Mouse (Mus musculus) MEL (cell line): Measurements from ENCODE around the gene Plekhb2.

Source experiments
- EP300 ChIP-seq, 2 experiments: IDR thresholded peaks; 2 replicates each; pipeline ENCODE4 v1.6.1; 2011; ENCODE audit warnings: improper control_type of control experiment in 2 of 2, low read length in 2 of 2, low read depth in 1 of 2, mild to moderate bottlenecking in 1 of 2
- ZC3H11A ChIP-seq: IDR thresholded peaks from 2 replicates; pipeline ENCODE4 v1.6.1; 2012; ENCODE audit warnings: low read depth, mild to moderate bottlenecking, inconsistent platforms, low read length, improper control_type of control experiment

DNA sequence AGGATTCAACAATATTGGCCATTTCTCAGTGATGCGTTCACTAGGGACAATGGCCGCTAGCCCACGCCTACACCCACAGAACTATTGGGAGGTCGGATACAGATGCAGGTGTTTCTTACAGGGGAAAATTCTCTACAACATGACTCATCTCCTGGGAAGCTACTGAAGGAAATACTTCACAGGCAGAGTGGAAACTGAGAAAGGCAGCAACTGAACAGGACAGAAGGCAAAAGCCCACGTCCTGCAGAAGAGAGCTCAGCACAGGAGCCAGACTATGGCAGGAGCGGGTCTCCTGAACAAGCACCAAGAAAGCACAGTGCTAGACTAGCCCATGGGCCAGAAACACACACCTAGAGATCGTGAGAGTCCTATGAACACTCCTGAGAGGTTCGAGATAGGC, 25.6 kb upstream of the Plekhb2 start:
- TF ChIP-seq EP300 (IDR thresholded peaks at IDR 0.05; ENCODE audit: low read depth in 1 of 2, low read length in 2 of 2), result no peak
- no peak for TF ChIP-seq ZC3H11A
